Mouse (Mus musculus): ENCODE measurements around the gene 3110040N11Rik.

3110040N11Rik gene

GRCm38 (mm10) chr7:81738720-81739385 lies 50.4 kb downstream of the 3110040N11Rik start:
- no peak for DNase-seq (ENCODE audit: low spot score in 2 of 2)

GRCm38 (mm10) chr7:81735300-81736048 lies 53.8 kb downstream of the 3110040N11Rik start:
- DNase-seq (ENCODE audit: low spot score in 2 of 2), result no peak

- no peak for DNase-seq (ENCODE audit: low spot score in 2 of 2)
Observed at GRCm38 (mm10) chr7:81732183-81733089, 56.8 kb downstream of the 3110040N11Rik start.
